Mouse (Mus musculus) adrenal gland, postnatal 4 days (tissue): ENCODE measurements at regions not wholly inside any gene's neighbourhood (a gene's known extent, or its start where the extent isn't known, plus 50 kb on each side); places are given as distances from the start of the nearest gene placed in this dataset.

Experiments used
- DNase-seq, 2 experiments: peaks; one replicate each; pipeline ENCODE4 v3.0.0; 2021 to 2022; ENCODE audit warnings: low spot score in 2 of 2, mixed read lengths in 2 of 2

- DNase-seq = peak; percentile 36 to 49
Measured at GRCm38 (mm10) chr9:31971801-31972628, 58.8 kb upstream of the Barx2 start.

DNA sequence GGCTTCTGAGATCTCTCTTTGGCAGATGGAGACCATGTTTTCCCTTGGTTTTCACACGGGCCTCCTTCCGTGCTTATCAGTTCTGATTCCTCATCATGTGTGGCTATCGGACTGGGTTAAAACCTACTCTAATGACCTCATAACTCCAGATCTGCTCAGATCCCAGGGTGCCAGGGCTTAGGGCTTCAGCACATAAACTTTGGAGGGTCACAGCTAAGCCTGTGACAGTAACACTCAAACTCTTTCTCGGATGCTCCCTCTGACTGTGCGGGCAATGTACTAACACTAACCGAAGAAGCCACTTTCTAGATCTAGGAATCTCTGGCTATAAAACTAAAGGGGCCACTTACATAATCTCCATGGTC lies 59.3 kb upstream of the Barx2 start:
- DNase-seq = no peak

DNA sequence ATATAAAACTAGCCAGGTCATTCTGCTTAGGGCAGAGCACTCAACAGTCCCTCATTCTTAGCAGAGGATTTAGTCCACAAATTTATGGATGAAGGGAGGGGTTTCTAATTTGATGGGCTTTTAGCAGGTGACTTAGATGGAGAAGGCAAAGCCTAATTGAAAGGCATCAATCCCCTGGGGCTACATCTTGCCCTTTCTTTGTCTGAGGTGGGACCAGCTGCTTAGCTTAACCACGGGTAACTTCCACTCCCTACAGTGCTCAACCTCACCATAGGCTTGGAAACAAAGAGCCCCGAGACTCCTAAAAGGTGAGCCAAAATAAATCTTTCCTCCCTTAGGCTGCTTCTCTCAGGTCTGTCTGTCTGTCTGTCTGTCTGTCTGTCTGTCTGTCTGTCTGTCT lies 62.9 kb upstream of the Barx2 start:
- DNase-seq = no peak

DNA sequence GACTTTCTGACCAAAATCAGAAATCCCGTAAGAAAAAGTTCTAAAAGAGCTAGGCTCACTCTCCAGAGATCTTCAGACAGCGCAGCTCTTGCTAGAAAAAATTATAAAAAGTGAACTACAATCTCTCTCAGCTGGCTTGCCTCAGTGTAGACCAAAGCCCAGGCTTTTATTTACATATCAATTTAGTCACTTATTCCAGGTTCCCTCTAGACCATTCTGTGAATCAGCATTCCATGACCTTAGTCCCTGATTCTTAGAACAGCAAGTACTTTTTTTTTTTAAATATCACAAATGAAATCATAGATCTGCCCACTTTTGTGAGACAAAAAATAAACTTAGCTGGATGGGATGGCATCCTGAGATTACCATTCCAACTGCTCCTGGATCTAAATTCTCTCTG lies 64.8 kb upstream of the Barx2 start:
- no peak for DNase-seq

DNA sequence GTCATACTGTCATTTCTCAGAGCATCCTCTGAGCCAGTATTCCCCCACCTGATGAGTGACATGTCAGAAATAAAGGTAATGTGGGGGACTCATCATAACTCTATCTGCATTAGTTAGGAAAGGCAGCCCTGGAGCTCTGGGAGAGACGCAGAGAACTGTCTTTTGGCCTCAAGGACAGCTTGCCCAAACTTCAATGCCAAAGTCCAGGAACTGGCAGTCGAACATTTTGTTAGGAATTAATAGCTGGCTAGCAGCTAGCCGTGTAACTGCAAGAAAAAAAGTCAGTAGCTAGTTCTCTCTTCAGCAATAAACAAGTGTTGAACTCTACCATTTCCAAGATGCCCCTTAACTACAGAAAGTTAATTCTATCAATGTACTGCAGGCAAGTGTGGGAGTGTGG lies 65.9 kb upstream of the Barx2 start:
- DNase-seq = no peak

DNA sequence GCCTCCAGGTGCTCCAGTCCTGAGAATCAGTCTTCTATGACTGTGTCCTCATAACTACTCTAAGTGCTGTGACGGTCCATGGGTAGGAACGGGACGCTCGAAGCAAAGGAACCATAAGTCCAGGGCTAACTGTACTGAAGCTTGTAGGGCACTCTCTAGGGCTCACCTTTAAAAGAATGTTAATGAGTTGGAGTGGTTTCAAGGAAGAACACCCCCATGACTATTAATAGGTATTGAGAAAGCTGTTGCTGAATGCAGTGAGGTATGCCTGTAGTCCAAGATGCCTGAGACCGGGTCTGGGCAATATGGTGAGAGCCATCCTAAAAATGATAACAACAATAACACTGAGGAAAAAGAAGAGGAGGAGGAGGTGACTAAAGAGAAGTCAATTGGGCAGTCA lies 67.2 kb upstream of the Barx2 start:
- no peak for DNase-seq

GRCm38 (mm10) chr9:31983759-31984586 lies 70.7 kb upstream of the Barx2 start:
- no peak for DNase-seq

- no peak for DNase-seq
Measured at GRCm38 (mm10) chr9:31988826-31989225, 75.6 kb upstream of the Barx2 start.

DNA sequence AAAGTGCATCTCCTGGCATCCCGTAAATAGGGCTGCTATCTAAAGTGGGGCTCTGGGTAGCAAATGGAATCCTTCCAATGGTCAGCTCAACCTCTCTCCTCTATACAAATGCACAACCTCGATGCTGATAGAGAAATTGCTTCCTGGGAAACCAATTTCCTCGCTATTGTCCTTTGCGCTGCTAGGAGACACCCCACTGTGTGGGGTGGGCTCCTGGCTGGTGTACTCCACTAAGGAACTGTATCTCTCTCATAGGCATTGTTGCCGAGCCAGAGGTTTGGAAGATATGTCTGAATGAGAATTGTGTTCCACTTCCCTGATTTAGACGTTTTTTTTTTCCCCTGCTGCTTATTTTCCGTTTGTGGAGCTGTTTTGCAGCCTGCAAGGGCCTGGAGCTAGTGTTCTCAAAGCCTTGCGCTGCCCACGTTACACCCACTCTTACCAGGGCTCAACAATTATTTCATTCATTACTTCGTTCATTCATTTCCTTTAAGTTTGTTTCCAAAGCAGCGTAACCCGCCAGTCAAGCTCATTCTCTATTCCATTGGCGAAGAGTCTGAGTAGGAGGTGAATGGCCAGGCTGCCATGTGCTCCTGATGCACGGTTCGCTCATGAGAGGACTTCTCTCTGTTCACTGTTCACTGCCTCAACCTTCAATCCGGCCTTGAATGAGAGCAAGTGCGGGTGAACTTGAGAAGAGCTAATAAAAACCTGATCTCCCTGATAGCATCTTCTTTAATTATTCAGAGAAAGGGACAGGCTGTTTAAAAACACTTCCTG lies 76.5 kb upstream of the Barx2 start:
- DNase-seq = no peak

- DNase-seq = no peak
Measured at GRCm38 (mm10) chr9:31990456-31990855, 77.2 kb upstream of the Barx2 start.

DNA sequence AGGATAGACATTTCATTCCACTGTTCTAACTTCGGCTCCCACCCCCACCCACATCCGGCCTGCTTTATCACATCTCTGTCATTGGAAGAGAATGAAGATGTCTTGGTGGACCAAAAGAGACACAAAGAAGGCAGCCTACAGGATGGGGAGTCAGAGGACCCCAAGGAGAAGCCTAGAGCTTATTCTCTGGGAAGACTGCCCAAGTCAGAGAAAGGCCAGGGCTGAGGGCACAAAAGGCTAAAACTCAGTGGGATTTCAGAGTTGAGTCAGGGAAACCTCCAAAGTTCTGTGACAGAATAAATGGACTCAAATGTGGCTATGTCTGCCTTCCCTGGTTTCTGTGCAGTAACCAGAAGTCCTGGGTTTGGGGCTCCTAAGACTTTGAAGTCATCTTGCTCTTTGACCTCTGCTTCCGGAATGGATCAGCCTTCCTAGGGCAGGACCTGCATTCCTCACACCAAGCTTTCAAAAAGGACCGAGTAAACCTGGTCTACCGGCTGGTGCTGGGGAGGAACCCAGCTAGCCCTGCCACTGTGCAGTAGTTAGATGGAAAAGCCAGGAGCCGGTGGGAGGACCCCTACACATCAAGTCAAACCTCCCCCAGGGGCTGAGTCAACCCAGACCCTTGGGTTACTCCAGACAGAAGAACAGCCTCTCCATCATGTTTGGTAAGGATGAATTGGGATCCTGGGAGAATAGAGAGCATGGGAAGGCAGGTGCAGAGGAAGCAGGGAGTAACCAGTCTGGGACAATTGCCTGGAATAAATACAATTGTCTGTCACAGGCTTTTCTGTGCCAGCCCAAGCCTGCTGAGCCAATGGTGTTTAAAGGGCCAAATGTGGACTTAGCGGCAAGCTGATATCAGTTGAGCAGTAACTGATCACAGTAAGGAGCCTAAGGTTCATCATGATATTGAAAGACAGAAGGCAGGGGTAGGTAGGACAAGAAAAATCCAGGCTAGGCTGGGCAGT lies 80.7 kb upstream of the Barx2 start:
- DNase-seq = no peak

DNA sequence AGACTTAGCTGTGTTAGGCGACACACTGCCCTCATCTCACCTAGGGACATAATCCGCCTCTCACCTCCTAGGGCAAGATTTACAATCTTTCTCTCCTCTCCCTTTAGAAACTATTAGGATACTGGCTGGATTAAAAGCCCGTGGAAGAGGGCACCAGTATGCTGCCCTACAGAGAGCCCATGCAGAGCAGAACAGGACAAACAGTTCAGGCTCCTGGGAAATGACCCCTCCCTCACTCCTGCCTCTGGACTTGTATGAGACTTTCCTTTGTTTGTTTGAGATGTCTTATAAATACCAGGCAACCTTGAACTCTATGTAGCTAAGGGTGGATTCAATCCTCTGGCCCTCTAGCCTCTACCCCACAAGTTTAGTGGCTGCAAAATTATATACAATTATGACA lies 81.8 kb upstream of the Barx2 start:
- no peak for DNase-seq

GRCm38 (mm10) chr9:31995700-31996099 lies 82.4 kb upstream of the Barx2 start:
- DNase-seq = no peak

GRCm38 (mm10) chr9:31996466-31997177 lies 83.4 kb upstream of the Barx2 start:
- DNase-seq = no peak

DNA sequence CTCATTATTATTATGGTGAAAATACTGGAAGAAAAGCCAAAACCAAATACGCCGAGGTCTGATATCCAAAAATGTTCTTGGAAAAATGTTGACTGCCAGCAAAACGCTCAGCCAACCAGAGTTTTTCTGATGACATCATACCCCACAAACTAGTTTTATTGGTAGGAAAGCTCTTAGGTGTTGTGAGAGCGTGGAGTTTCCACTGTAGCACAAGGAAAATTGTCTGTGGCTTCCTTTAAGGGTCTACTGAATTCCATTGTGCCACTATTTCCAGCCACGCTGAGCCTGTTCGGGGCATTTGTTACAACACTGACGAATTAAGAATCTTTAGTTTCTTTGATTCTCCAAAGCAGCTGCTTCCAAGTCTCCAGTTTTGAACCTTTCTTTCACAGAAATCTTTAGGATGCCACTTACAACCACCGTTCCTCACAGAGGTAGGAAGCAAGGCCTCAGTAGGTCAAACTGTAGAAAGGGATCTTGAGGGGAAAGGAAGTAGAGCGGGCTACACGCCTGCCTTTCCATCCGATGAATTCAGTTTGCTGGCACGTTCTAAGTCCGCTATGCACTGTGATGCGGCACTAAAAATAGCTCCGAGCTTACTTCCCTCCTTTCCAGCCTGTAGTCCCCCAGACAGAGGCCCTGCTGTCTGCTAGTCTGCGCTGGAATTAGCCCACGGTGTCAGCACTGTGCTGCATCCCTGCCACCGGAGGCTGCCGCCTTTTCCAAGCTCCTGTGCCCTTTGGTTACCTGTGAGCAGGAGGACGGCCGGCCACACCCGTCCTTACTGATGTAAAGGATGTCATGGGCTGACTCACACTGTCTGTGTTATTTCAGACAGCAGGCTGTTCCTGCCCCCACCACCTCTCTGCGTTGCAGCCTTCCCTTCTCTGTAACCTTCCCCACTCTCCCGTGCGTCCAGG lies 84.2 kb upstream of the Barx2 start:
- no peak for DNase-seq

DNA sequence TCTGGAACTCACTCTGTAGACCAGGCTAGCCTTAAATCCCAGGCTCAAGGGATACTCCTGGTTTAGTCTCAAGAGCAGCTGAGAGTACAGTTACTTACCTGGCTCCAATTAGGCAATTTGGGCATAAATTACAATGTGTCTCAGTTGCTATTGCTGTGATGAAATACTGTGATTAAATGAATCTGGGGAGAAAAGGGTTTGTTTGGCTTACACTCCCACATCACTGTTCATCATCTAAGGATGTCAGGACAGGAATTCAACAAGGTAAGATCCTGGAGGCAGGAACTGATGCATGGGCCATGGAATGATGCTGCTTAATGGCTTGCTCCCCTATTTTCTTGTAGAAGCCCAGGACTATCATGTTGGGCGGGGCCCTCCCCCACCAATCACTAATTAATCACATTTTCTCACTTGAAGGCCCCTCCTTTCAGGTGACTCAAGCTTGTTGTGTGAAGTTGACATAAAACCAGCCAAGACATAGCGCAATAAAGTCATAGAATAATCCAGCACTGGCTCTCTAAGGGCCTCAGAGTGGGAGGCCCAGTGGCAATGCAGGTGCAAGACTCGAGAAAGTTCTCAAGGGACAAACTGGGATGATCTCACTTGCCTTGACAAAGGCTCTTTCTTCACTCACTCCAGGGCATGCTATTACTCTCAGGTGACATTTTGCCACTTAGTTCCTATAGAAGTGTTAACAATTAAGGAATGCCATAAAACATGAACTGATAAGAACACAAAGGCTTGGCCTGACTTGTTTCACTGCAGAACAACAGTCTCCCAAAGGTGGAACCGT lies 85.4 kb upstream of the Barx2 start:
- no peak for DNase-seq

GRCm38 (mm10) chr9:31999760-32000159 lies 86.5 kb upstream of the Barx2 start:
- no peak for DNase-seq

DNA sequence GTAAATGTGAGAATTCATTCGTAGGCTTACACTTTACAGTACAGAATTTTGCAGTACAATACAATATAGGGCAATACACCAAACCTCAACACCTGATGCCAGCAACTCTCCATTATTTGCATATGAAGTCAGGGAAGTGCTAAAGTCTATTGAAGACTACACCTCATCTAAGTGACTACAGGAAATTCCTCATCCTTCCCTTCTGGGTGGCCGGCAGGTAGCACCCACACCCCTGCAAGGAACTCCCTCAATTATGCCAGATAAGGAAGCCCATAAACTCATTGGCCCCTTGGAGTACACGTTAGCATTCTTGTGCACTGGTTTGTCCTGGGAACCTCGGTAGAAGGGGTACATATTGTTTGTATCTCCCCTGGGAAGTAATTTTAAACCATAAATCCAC lies 89.7 kb upstream of the Barx2 start:
- DNase-seq = no peak
